Mouse (Mus musculus) adrenal gland, postnatal 36 days (tissue): Measurements from ENCODE around the gene Gga1. TPM values are rescaled to one million over a fixed set of nuclear protein-coding genes. Genes with fewer than 3 reads are reported as not detected.

ENCODE experiments used
- DNase-seq, 2 experiments: peaks; one replicate each; pipeline ENCODE4 v3.0.0; 2021; ENCODE audit warnings: mixed read lengths in 1 of 2
- total RNA-seq, 2 experiments: library from RNA; stranded (reverse); gene quantifications; 2 replicates each; pipeline ENCODE4 v1.2.3; 2021

The Gga1 gene
- total RNA-seq, 2 experiments from 2014 or later = 56.0 to 57.3 TPM

- peak; percentile 93 to 96 for DNase-seq
Observed at GRCm38 (mm10) chr15:78913632-78914090, 36.7 kb downstream of the Gga1 start, which contains the start of gene Pdxp. Pdxp (plus strand) TSS chr15:78913919.

- DNase-seq = peak in 1 of 2 experiments; percentile 15
Observed at GRCm38 (mm10) chr15:78914091-78914822, 37.3 kb downstream of the Gga1 start.

- DNase-seq = no peak
Observed at GRCm38 (mm10) chr15:78914823-78915659, 38.1 kb downstream of the Gga1 start.

- DNase-seq = peak; percentile 69 to 81
Observed at GRCm38 (mm10) chr15:78915660-78916017, 38.6 kb downstream of the Gga1 start.

- no peak for DNase-seq
Observed at GRCm38 (mm10) chr15:78916052-78916826, 39.2 kb downstream of the Gga1 start.

- no peak for DNase-seq
Observed at GRCm38 (mm10) chr15:78918126-78918525, 41.1 kb downstream of the Gga1 start.

GRCm38 (mm10) chr15:78919914-78920313 is 42.9 kb downstream of the Gga1 start:
- no peak for DNase-seq

GRCm38 (mm10) chr15:78922700-78923099 is 45.7 kb downstream of the Gga1 start:
- no peak for DNase-seq

- no peak for DNase-seq
Observed at GRCm38 (mm10) chr15:78923585-78923984, 46.6 kb downstream of the Gga1 start.

- DNase-seq = peak; percentile 64 to 80
Observed at GRCm38 (mm10) chr15:78925129-78925528, 48.1 kb downstream of the Gga1 start.

- DNase-seq = peak; percentile 94 to 95
Observed at GRCm38 (mm10) chr15:78926021-78926919, 49.3 kb downstream of the Gga1 start, which contains the start of gene Lgals1. Lgals1 (plus strand) TSS chr15:78926725.

GRCm38 (mm10) chr15:78927021-78927787 is 50.2 kb downstream of the Gga1 start:
- DNase-seq = peak; percentile 53 to 72

GRCm38 (mm10) chr15:78927788-78928457 is 50.9 kb downstream of the Gga1 start:
- peak; percentile 76 to 89 for DNase-seq

- DNase-seq = no peak
Observed at GRCm38 (mm10) chr15:78928539-78928938, 51.5 kb downstream of the Gga1 start.

- DNase-seq = no peak
Observed at GRCm38 (mm10) chr15:78930192-78930706, 53.3 kb downstream of the Gga1 start.

- DNase-seq = no peak
Observed at GRCm38 (mm10) chr15:78930801-78931426, 53.9 kb downstream of the Gga1 start.

GRCm38 (mm10) chr15:78931577-78931976 is 54.6 kb downstream of the Gga1 start:
- DNase-seq = peak; percentile 70 to 78

- DNase-seq = peak; percentile 81 to 86
Observed at GRCm38 (mm10) chr15:78934784-78935320, 57.9 kb downstream of the Gga1 start, which contains the start of gene Nol12. Nol12 (plus strand) TSS chr15:78934933.

GRCm38 (mm10) chr15:78936403-78936802 is 59.4 kb downstream of the Gga1 start:
- no peak for DNase-seq
